Mouse (Mus musculus) intestine, embryonic 14.5 days (tissue): ENCODE measurements around the gene Cdh4. TPM values are rescaled to one million over a fixed set of nuclear protein-coding genes. Genes with fewer than 3 reads are reported as not detected.

Experiments used
- ATAC-seq: fragments of 200-750 bp; cut with Nextera tagmentation; replicated peaks from 2 replicates; pipeline ENCODE4 v1.8.0; 2017; ENCODE audit warnings: low read depth, moderate number of reproducible peaks, moderate TSS enrichment, moderate library complexity; ENCODE audit not compliant: low FRiP score, low TSS enrichment
- DNase-seq: peaks from one replicate; pipeline ENCODE4 v3.0.0-alpha.2; 2018; ENCODE audit warnings: low spot score
- H3K27ac ChIP-seq: fragments of 300-500 bp; sonication (generic); 2 replicates; pipeline ENCODE4 v1.5.1; 2014; ENCODE audit warnings: low read depth, mild to moderate bottlenecking, control low read depth
- H3K27me3 ChIP-seq: fragments of 300-500 bp; sonication (generic); replicated peaks from 2 replicates; pipeline ENCODE4 v1.6.1; 2014; ENCODE audit warnings: low read length, control low read depth; ENCODE audit not compliant: control insufficient read depth, insufficient read depth
- H3K36me3 ChIP-seq: fragments of 300-500 bp; sonication (generic); 2 replicates; pipeline ENCODE4 v1.6.1; 2014; ENCODE audit warnings: low read length, control low read depth; ENCODE audit not compliant: control insufficient read depth, insufficient read depth
- H3K4me1 ChIP-seq: fragments of 300-500 bp; sonication (generic); replicated peaks from 2 replicates; pipeline ENCODE4 v1.6.1; 2014; ENCODE audit warnings: low read length, control low read depth, mixed read lengths; ENCODE audit not compliant: control insufficient read depth, insufficient read depth
- H3K4me2 ChIP-seq: fragments of 300-500 bp; sonication (generic); 2 replicates; pipeline ENCODE4 v1.6.1; 2014; ENCODE audit warnings: low read length
- H3K4me3 ChIP-seq: fragments of 300-500 bp; sonication (generic); 2 replicates; pipeline ENCODE4 v1.5.1; 2014; ENCODE audit warnings: low read depth, low read length, control low read depth, mixed read lengths
- H3K9ac ChIP-seq: fragments of 300-500 bp; sonication (generic); 2 replicates; pipeline ENCODE4 v1.6.1; 2014; ENCODE audit warnings: mild to moderate bottlenecking, low read length
- H3K9me3 ChIP-seq: fragments of 300-500 bp; sonication (generic); 2 replicates; pipeline ENCODE4 v1.6.1; 2016; ENCODE audit warnings: low read length, control low read depth; ENCODE audit not compliant: control insufficient read depth
- WGBS: fragments of 180-500 bp; shearing (Covaris S2); extraction: QIAGEN DNeasy Blood & Tissue Kit; methylation state at CpG from one replicate; pipeline ENCODE4 v1.1.7; 2014; 5-methylcytosine and 5-hydroxymethylcytosine counted together
- polyA plus RNA-seq: library from polyadenylated mRNA; unstranded; fragments of >200 nt; fragmentation: Nextera tagmentation; extraction: Ambion mirVana; gene quantifications from 2 replicates; pipeline ENCODE4 v1.2.1, GENCODE M21; 2014

The Cdh4 gene
- polyA plus RNA-seq, 1 experiment from 2014 or later = 1.8 TPM

- H3K27me3 ChIP-seq = no peaks in the 10 kb centered on the region
- no peak overlapping the region for H3K4me3 ChIP-seq
- H3K9me3 ChIP-seq = no peaks in the 10 kb centered on the region
- H3K36me3 ChIP-seq = no peaks in the 10 kb centered on the region
- DNase-seq (no peak), ATAC-seq (no peak)
- no peak overlapping the region for H3K4me2 ChIP-seq
- WGBS = 89% methylated on average over 7 of the region's 7 CpGs
- no peak overlapping the region for H3K27ac ChIP-seq
- H3K9ac ChIP-seq = no peak overlapping the region
- no peaks in the 10 kb centered on the region for H3K4me1 ChIP-seq
Measured at GRCm38 (mm10) chr2:179801042-179801441, 358.8 kb downstream of the Cdh4 start.

- 77% methylated on average over 1 of the region's 1 CpGs for WGBS
- Histone ChIP-seq H3K27me3 (no peaks in the 10 kb centered on the region), H3K9me3 (peaks cover 4% of the 10 kb centered on the region; the same call in 1 of the 2 replicates), H3K27ac (no peak overlapping the region), H3K4me2 (no peak overlapping the region), H3K4me3 (no peak overlapping the region), H3K9ac (no peak overlapping the region), H3K4me1 (no peaks in the 10 kb centered on the region), H3K36me3 (no peaks in the 10 kb centered on the region)
- DNase-seq = no peak
- ATAC-seq = no peak
Measured at GRCm38 (mm10) chr2:179802411-179802810, 360.2 kb downstream of the Cdh4 start.

- no peak overlapping the region for H3K4me2 ChIP-seq
- no peak for ATAC-seq
- no peak overlapping the region for H3K4me3 ChIP-seq
- H3K9ac ChIP-seq = no peak overlapping the region
- no peaks in the 10 kb centered on the region for H3K27me3 ChIP-seq
- H3K36me3 ChIP-seq = no peaks in the 10 kb centered on the region
- no peak for DNase-seq
- H3K4me1 ChIP-seq = no peaks in the 10 kb centered on the region
- 88% methylated on average over 5 of the region's 5 CpGs for WGBS
- H3K9me3 ChIP-seq = peaks cover 4% of the 10 kb centered on the region; the same call in 1 of the 2 replicates
- no peak overlapping the region for H3K27ac ChIP-seq
Measured at GRCm38 (mm10) chr2:179811086-179811485, 368.9 kb downstream of the Cdh4 start.

DNA sequence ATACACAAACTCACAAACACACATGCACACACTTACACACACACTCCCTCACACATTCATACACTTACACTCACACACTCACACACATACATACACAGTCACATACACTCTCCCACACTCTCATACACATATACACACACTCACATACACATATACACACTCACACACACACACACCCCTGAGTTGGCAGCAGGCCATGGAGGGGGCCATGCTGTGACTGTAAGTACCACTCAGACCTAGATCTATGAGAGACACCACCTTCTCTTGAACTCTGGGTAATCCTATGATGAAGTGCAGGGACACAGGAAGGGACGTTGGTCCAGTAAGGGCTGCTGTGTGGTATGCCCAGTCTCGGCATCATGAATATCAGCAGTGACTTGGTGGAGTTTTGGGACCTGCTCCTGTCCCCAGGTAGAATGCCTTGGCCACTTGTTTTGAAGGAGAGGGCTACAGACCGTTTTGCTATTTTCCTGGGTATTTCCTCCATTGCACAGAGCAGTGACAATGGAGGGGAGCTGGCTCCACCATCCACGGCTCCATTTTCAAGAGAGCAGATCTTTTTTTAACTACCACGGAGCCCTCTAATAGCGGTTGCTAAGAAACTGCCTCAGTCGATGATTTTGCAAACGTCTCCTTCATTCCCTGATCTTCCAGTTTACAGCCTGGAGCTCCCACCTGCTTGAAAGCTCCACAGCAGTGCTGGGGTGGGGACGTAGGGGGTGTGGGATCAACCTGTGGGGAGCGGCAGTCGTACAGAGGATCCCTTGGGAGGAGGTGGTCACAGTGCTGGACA lies 371.0 kb downstream of the Cdh4 start:
- Histone ChIP-seq H3K4me1 (no peaks in the 10 kb centered on the region), H3K4me3 (no peak overlapping the region), H3K9me3 (no peaks in the 10 kb centered on the region), H3K36me3 (no peaks in the 10 kb centered on the region), H3K27ac (no peak overlapping the region), H3K27me3 (no peaks in the 10 kb centered on the region), H3K4me2 (no peak overlapping the region), H3K9ac (no peak overlapping the region)
- no peak for DNase-seq
- no peak for ATAC-seq
- WGBS = 65% methylated on average over 11 of the region's 11 CpGs

GRCm38 (mm10) chr2:179824776-179825326 lies 382.6 kb downstream of the Cdh4 start:
- H3K4me2 ChIP-seq = 0 out of 2 replicates have a peak overlapping the region, but pooled peaks have one; percentile 1

DNA sequence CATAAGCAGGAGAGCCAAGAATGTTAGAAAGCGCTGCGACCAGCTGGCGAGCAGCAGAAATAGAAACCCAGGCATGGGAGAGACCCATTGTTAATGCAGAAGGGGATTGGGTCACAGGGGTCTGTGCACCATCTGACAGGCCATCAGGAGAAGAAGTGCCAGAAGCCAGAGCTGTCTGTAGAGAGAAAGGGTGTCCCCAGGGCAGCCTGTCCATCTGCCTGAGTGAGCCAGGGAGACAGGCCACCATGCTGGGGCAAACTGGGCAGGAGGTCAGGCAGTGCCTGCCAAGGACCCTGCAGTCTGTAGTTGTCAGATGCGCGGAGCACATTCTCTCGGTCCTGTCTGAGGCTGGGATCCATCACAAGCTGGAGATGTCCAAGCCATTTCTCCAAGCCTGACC lies 386.7 kb downstream of the Cdh4 start:
- no peak overlapping the region for H3K9ac ChIP-seq
- H3K9me3 ChIP-seq = no peaks in the 10 kb centered on the region
- DNase-seq (no peak), ATAC-seq (no peak)
- no peak overlapping the region for H3K27ac ChIP-seq
- no peaks in the 10 kb centered on the region for H3K4me1 ChIP-seq
- no peaks in the 10 kb centered on the region for H3K27me3 ChIP-seq
- WGBS = 88% methylated on average over 6 of the region's 6 CpGs
- no peaks in the 10 kb centered on the region for H3K36me3 ChIP-seq
- H3K4me2 ChIP-seq = no peak overlapping the region
- H3K4me3 ChIP-seq = no peak overlapping the region

More at GRCm38 (mm10) chr2:179824776-179825326, 382.6 kb downstream of the Cdh4 start:
- 25% methylated on average over 18 of the region's 18 CpGs for WGBS
- no peaks in the 10 kb centered on the region for H3K4me1 ChIP-seq
- H3K27ac ChIP-seq = no peak overlapping the region
- no peaks in the 10 kb centered on the region for H3K9me3 ChIP-seq
- no peak overlapping the region for H3K4me3 ChIP-seq
- ATAC-seq (0 out of 2 replicates have a peak, but pooled peaks have one; percentile 42), DNase-seq (no peak)
- no peaks in the 10 kb centered on the region for H3K36me3 ChIP-seq
- H3K27me3 ChIP-seq = no peaks in the 10 kb centered on the region
- H3K9ac ChIP-seq = no peak overlapping the region

DNA sequence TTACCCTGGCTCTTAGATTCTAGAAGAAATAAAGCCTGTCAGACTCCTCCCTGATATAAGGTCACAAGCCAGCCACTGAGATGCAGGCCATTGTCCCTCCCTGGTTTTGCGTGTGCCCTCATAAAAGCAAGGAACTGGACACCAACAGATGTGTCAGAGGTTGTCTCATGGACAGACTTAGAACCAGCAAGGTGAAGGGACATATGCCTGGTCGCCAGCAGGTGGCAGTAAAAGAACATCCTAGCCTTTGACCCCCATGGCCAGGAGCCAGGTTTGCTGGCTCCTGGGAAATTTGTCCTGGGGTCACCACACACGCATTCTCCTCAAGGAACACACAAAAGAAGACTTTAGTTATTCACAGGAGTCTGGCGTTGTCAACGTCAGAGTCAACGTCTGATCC lies 387.7 kb downstream of the Cdh4 start:
- no peak for ATAC-seq
- H3K9me3 ChIP-seq = no peaks in the 10 kb centered on the region
- DNase-seq = no peak

GRCm38 (mm10) chr2:179834892-179835291 lies 392.7 kb downstream of the Cdh4 start:
- no peak overlapping the region for H3K4me2 ChIP-seq
- no peaks in the 10 kb centered on the region for H3K36me3 ChIP-seq
- no peak overlapping the region for H3K4me3 ChIP-seq
- H3K4me1 ChIP-seq = no peaks in the 10 kb centered on the region
- ATAC-seq = no peak
- no peak for DNase-seq
- no peaks in the 10 kb centered on the region for H3K27me3 ChIP-seq
- 72% methylated on average over 9 of the region's 9 CpGs for WGBS
- H3K9me3 ChIP-seq = no peaks in the 10 kb centered on the region
- H3K27ac ChIP-seq = no peak overlapping the region
- H3K9ac ChIP-seq = no peak overlapping the region

More for the DNA sequence above, 387.7 kb downstream of the Cdh4 start:
- Histone ChIP-seq H3K4me2 (no peak overlapping the region), H3K27me3 (no peaks in the 10 kb centered on the region), H3K4me3 (no peak overlapping the region), H3K27ac (no peak overlapping the region), H3K9ac (no peak overlapping the region), H3K4me1 (no peaks in the 10 kb centered on the region), H3K36me3 (no peaks in the 10 kb centered on the region)
- 29% methylated on average over 6 of the region's 6 CpGs for WGBS

GRCm38 (mm10) chr2:179835570-179835969 lies 393.3 kb downstream of the Cdh4 start:
- H3K4me2 ChIP-seq = no peak overlapping the region
- no peak overlapping the region for H3K4me3 ChIP-seq
- 72% methylated on average over 7 of the region's 7 CpGs for WGBS
- no peaks in the 10 kb centered on the region for H3K4me1 ChIP-seq
- H3K9me3 ChIP-seq = no peaks in the 10 kb centered on the region
- H3K27me3 ChIP-seq = no peaks in the 10 kb centered on the region
- DNase-seq (no peak), ATAC-seq (no peak)
- H3K27ac ChIP-seq = no peak overlapping the region
- H3K36me3 ChIP-seq = no peaks in the 10 kb centered on the region
- no peak overlapping the region for H3K9ac ChIP-seq
